Mouse (Mus musculus) megakaryocyte-erythroid progenitor cell, adult 5-6 weeks (primary cell): ENCODE measurements around the gene Trf. TPM values are rescaled to one million over a fixed set of nuclear protein-coding genes. Genes with fewer than 3 reads are reported as not detected.
"Not testable (repeated sequence)": the region's sequence is repeated elsewhere in the genome, so short reads cannot be mapped to it uniquely, and the experiment has no call there.

Experiments used
- ATAC-seq: replicated peaks from 2 replicates; pipeline ENCODE4 v1.8.0; 2016; ENCODE audit warnings: mild to moderate bottlenecking, inconsistent platforms; ENCODE audit not compliant: severe bottlenecking, poor library complexity, low FRiP score, low TSS enrichment
- total RNA-seq, 2 experiments: library from RNA; stranded (forward) in 1 of 2; stranded (reverse) in 1 of 2; fragments of 200-1000, 215-1000 nt in 1 of 2; fragments of >200 nt in 1 of 2; fragmentation: Nextera tagmentation in 1 of 2; gene quantifications; 2 replicates each; pipeline ENCODE4 v1.2.3; 2014 to 2017

Trf gene
- total RNA-seq, 2 experiments from 2014 or later: 3.1 to 4.1 TPM

DNA sequence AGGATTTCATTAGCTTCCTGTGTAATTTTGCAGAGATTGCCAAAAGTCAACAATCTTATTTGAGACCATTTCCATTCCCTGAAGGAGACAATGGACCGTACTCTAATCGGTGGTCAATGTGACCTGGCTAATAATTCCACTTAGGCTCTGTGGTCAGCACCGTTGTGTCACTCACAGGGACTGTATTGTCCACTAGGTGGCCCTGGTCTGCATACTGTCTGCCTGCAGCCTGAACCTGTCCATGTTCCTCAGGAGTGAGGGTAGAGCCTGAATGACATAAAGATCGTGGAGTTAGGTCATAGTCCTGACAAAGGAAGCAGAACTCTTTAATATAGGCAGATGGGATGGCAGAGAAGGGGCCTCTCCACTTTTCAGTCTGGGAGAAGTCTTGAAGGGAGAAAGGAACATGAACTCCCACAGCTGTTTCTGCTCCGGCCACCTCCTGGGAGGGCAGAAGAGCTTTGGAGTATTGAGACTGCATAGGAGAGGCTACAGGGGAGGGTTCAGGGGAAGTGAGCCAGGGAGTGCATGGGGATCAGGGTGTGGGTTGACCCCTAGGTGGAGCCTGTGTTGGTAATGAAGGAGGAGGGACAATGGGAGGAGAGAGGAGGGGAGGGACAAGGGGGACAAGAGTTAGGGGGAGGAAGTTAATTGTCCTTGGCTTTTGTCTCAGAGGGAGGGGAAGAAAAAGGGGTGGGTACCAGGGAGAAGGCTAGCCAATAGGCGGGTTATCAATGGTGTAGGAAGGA, 55.3 kb downstream of the Trf start:
- ATAC-seq: peak; percentile 61; the same call in 1 of the 2 replicates

GRCm38 (mm10) chr9:103168771-103169170, 61.5 kb downstream of the Trf start:
- ATAC-seq: no peak

DNA sequence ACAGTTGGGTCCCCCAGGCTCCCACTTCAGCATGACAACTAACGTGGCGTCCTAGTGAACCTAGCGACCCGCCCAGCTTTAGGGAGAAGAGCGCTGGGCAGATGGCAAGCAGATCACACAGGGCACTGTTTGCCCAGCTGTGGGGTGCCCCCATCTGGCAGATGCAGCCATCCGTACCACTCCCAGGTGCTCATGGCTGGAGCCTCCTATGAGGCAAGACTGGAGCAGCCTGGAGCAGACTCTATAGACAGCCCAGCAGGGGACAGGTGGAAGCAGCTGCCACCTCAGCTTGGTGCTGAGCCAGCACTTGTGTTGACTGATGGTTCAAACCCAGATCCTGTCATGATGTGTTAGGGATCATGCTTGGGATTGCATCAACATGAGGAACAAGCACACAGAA, 62.2 kb downstream of the Trf start:
- no peak for ATAC-seq

GRCm38 (mm10) chr9:103163806-103164205, 66.4 kb downstream of the Trf start:
- no peak for ATAC-seq

DNA sequence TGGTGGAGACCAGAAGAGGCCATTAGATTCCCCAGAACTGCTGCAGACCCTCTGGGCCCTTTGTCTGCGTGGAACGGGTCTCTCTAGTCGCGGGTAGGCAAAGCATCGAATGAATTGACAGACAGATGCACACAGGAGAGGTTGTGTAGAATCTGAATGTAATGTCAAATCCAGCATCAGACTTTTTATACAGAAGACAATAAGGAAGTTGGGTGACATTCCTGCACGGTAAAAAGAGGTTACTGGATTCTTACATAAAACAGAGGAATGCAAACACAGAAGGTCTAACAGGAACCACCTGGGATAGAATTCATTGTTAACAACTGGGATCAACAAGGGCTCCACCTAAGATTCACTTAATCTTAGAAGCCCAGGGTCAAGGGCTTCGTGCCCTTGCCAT, 75.1 kb downstream of the Trf start:
- ATAC-seq: not testable (repeated sequence)

DNA sequence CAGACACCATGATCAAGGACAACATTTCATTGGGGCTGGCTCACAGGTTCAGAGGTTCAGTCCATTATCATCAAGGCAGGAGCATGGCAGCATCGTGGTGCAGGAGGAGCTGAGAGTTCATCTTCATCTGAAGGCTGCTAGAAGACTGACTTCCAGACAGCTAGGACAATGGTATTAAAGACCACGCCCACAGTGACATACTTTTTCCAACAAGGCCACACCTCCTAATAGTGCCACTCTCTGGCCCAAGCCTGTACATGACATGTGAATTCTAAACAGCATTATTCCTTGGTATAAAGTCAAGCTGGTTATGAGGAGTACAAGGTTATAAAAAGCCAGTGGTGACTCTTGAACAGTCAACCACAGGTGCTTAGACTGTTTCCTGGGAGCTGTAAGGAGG, 75.7 kb downstream of the Trf start:
- no peak for ATAC-seq

Other genes starting within 250 kb of the Trf start
- gene Slco2a1, start 241.7 kb downstream of the Trf start, total RNA-seq (2014; fragmentation: Nextera tagmentation): not detected in 2 replicates
- not detected in 2 replicates for gene Slco2a1, start 241.7 kb downstream of the Trf start, total RNA-seq (2017)
- gene Rab6b, start 118.7 kb downstream of the Trf start, total RNA-seq (2014; fragmentation: Nextera tagmentation): 1.1 and 1.8 TPM in 2 replicates
- 0.30 and 0.38 TPM in 2 replicates for gene Rab6b, start 118.7 kb downstream of the Trf start, total RNA-seq (2017)
- 22.4 and 25.2 TPM in 2 replicates for gene Srprb, start 28.3 kb downstream of the Trf start, total RNA-seq (2014; fragmentation: Nextera tagmentation)
- gene Srprb, start 28.3 kb downstream of the Trf start, total RNA-seq (2017): 16.1 and 20.9 TPM in 2 replicates
- gene Gm20425, start 137 bp downstream of the Trf start, total RNA-seq (2014; fragmentation: Nextera tagmentation): not detected in 2 replicates
- not detected in 2 replicates for gene Gm20425, start 137 bp downstream of the Trf start, total RNA-seq (2017)
- gene 1300017J02Rik, start 74.6 kb upstream of the Trf start, total RNA-seq (2014; fragmentation: Nextera tagmentation): 7.2 and 14.6 TPM in 2 replicates
- gene 1300017J02Rik, start 74.6 kb upstream of the Trf start, total RNA-seq (2017): 4.2 and 14.7 TPM in 2 replicates
- gene Topbp1, start 74.8 kb upstream of the Trf start, total RNA-seq (2014; fragmentation: Nextera tagmentation): 141 and 224 TPM in 2 replicates
- gene Topbp1, start 74.8 kb upstream of the Trf start, total RNA-seq (2017): 229 and 238 TPM in 2 replicates
- gene Cdv3, start 135.4 kb upstream of the Trf start, total RNA-seq (2014; fragmentation: Nextera tagmentation): 143 and 145 TPM in 2 replicates
- 243 and 255 TPM in 2 replicates for gene Cdv3, start 135.4 kb upstream of the Trf start, total RNA-seq (2017)
- 1.2 and 22.3 TPM in 2 replicates for gene Bfsp2, start 250.0 kb upstream of the Trf start, total RNA-seq (2014; fragmentation: Nextera tagmentation)
- 1.2 and 3.9 TPM in 2 replicates for gene Bfsp2, start 250.0 kb upstream of the Trf start, total RNA-seq (2017)